Mouse (Mus musculus) neural tube, embryonic 11.5 days (tissue): ENCODE measurements around the gene Pip5k1c. TPM values are rescaled to one million over a fixed set of nuclear protein-coding genes. Genes with fewer than 3 reads are reported as not detected.

Experiments used
- ATAC-seq: fragments of 200-750 bp; cut with Nextera tagmentation; 2 replicates; pipeline ENCODE4 v1.8.0; 2017; ENCODE audit warnings: moderate number of reproducible peaks, mild to moderate bottlenecking, moderate TSS enrichment, moderate library complexity; ENCODE audit not compliant: insufficient read depth, low FRiP score, low TSS enrichment
- DNase-seq: peaks from one replicate; pipeline ENCODE4 v3.0.0-alpha.2; 2015; ENCODE audit warnings: low spot score
- H3K27ac ChIP-seq: fragments of 300-500 bp; sonication (generic); 2 replicates; pipeline ENCODE4 v1.5.1; 2014; ENCODE audit warnings: low read depth, mild to moderate bottlenecking, low read length
- H3K27me3 ChIP-seq: fragments of 300-500 bp; sonication (generic); 2 replicates; pipeline ENCODE4 v1.6.1; 2014; ENCODE audit warnings: mild to moderate bottlenecking, low read length, mixed read lengths; ENCODE audit not compliant: control insufficient read depth, insufficient read depth
- H3K36me3 ChIP-seq: fragments of 300-500 bp; sonication (generic); 2 replicates; pipeline ENCODE4 v1.6.1; 2014; ENCODE audit warnings: mild to moderate bottlenecking, low read length, moderate library complexity, mixed read lengths; ENCODE audit not compliant: control insufficient read depth, insufficient read depth
- H3K4me1 ChIP-seq: fragments of 300-500 bp; sonication (generic); 2 replicates; pipeline ENCODE4 v1.6.1; 2014; ENCODE audit warnings: low read length, mixed read lengths; ENCODE audit not compliant: control insufficient read depth, insufficient read depth
- H3K4me2 ChIP-seq: fragments of 300-500 bp; sonication (generic); 2 replicates; pipeline ENCODE4 v1.6.1; 2014; ENCODE audit warnings: low read depth, mild to moderate bottlenecking, moderate library complexity
- H3K4me3 ChIP-seq: fragments of 300-500 bp; sonication (generic); 2 replicates; pipeline ENCODE4 v1.5.1; 2014; ENCODE audit warnings: low read depth, low read length
- H3K9ac ChIP-seq: fragments of 300-500 bp; sonication (generic); 2 replicates; pipeline ENCODE4 v1.6.1; 2014; ENCODE audit warnings: mild to moderate bottlenecking, low read length
- H3K9me3 ChIP-seq: fragments of 300-500 bp; sonication (generic); 2 replicates; pipeline ENCODE4 v1.6.1; 2016; ENCODE audit warnings: low read length; ENCODE audit not compliant: control insufficient read depth
- WGBS: fragments of 180-500 bp; shearing (Covaris S2); extraction: QIAGEN DNeasy Blood & Tissue Kit; methylation state at CpG from one replicate; pipeline ENCODE4 v1.1.7; 2014; 5-methylcytosine and 5-hydroxymethylcytosine counted together
- polyA plus RNA-seq: library from polyadenylated mRNA; unstranded; fragments of >200 nt; fragmentation: Nextera tagmentation; extraction: Ambion mirVana; gene quantifications from 2 replicates; pipeline ENCODE4 v1.2.1, GENCODE M21; 2014

The Pip5k1c gene
- polyA plus RNA-seq, 1 experiment from 2014 or later = 64.6 TPM

DNA sequence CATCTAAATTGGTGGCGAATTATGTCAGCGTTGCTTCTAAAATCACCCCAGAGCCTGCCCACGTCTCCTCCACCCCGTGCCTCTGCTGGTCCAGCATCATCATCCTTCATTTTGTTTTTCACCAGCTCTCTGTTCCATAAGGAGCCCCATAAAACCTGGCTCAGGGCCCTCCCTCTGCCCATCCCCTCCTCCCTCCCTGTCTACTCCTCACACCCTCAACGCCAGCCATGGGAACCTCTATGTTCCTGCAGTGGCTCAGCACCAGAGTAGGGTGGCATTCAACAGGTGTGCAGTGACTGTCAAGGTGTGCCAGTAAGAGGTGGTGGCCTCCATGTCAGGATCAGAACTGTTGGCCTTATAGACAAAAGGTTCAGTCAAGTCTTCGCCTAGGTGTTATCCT, 2.4 kb downstream of the Pip5k1c start:
- Histone ChIP-seq H3K9ac (no peak overlapping the region), H3K4me3 (no peak overlapping the region), H3K27ac (no peak overlapping the region), H3K4me1 (peaks cover 12% of the 10 kb centered on the region), H3K36me3 (no peaks in the 10 kb centered on the region), H3K4me2 (no peak overlapping the region), H3K27me3 (peaks cover 12% of the 10 kb centered on the region), H3K9me3 (no peaks in the 10 kb centered on the region)
- WGBS = 91% methylated on average over 6 of the region's 6 CpGs
- ATAC-seq (no peak), DNase-seq (no peak)

DNA sequence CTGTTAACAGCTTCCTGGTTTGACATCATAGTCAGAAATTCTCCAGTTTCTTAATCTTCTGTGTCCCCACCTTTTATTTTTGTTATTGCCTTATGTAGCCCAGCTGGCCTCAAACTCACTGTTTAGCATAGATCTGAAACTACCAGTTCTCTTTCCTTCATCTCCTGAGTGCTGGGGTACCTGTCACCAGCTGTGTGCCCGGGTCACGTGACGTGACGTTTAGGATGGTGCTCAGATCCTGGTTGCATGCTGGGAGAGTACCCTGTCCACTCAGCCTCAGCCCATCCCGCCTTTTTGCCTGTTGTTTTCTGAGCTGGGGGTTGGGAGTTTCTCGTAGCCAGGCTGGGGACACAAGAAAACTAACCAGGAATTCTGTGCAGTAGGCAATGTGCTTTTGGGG, 4.5 kb downstream of the Pip5k1c start:
- no peaks in the 10 kb centered on the region for H3K27me3 ChIP-seq
- no peaks in the 10 kb centered on the region for H3K9me3 ChIP-seq
- 74% methylated on average over 6 of the region's 6 CpGs for WGBS
- no peak overlapping the region for H3K9ac ChIP-seq
- ATAC-seq (no peak), DNase-seq (no peak)
- H3K4me1 ChIP-seq = peaks cover 12% of the 10 kb centered on the region
- H3K4me2 ChIP-seq = no peak overlapping the region
- no peak overlapping the region for H3K27ac ChIP-seq
- no peaks in the 10 kb centered on the region for H3K36me3 ChIP-seq
- H3K4me3 ChIP-seq = no peak overlapping the region

GRCm38 (mm10) chr10:81297845-81298244, 5.1 kb downstream of the Pip5k1c start:
- ATAC-seq = no peak
- peaks cover 12% of the 10 kb centered on the region for H3K4me1 ChIP-seq
- no peaks in the 10 kb centered on the region for H3K9me3 ChIP-seq
- no peaks in the 10 kb centered on the region for H3K36me3 ChIP-seq
- WGBS = 66% methylated on average over 10 of the region's 10 CpGs
- H3K27me3 ChIP-seq = no peaks in the 10 kb centered on the region
- H3K9ac ChIP-seq = no peak overlapping the region
- no peak overlapping the region for H3K27ac ChIP-seq
- no peak overlapping the region for H3K4me2 ChIP-seq
- no peak for DNase-seq
- H3K4me3 ChIP-seq = no peak overlapping the region

DNA sequence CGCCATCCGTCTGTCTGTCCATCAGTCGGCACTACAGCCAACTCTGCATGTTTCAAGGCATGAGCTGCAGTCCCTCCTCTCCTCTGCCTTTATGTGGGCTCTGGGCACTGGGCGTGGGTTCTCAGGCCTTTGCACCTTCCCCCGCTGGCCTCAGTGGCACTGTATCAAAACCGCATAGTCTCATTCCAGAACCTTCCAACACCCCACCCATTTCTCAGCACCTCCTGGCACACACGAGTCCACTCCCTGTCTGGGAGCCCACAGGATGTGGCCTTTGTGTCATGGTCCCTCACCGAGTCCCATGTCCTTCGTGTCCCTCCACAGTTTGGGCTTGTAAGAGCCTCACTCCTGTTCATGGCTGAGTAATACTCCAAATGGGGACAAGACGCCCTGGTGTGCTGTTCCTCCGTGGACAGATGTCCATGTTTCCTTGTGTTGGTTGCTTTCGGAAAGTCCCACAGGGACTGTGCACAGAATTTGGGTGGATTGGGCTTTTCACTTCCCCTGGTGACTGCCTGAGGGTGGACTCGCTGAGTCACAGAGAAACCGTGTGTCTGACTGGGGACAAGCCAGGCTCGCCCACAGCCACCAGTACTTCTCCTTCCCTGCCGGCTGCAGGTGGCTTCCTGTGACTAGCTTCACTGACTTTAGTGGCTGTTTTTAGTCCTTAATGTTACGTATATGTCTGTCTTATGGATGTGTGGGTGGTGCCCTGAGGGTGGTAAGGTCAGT, 5.8 kb downstream of the Pip5k1c start:
- DNase-seq (no peak), ATAC-seq (no peak)
- no peaks in the 10 kb centered on the region for H3K9me3 ChIP-seq
- peaks cover 10% of the 10 kb centered on the region for H3K4me1 ChIP-seq
- no peaks in the 10 kb centered on the region for H3K36me3 ChIP-seq
- no peak overlapping the region for H3K4me2 ChIP-seq
- no peak overlapping the region for H3K4me3 ChIP-seq
- no peak overlapping the region for H3K27ac ChIP-seq
- H3K9ac ChIP-seq = no peak overlapping the region
- WGBS = 93% methylated on average over 17 of the region's 17 CpGs
- H3K27me3 ChIP-seq = no peaks in the 10 kb centered on the region

- no peak overlapping the region for H3K4me2 ChIP-seq
- no peaks in the 10 kb centered on the region for H3K9me3 ChIP-seq
- 89% methylated on average over 14 of the region's 14 CpGs for WGBS
- no peak for ATAC-seq
- H3K36me3 ChIP-seq = no peaks in the 10 kb centered on the region
- no peak overlapping the region for H3K4me3 ChIP-seq
- H3K9ac ChIP-seq = no peak overlapping the region
- DNase-seq = no peak
- H3K27me3 ChIP-seq = no peaks in the 10 kb centered on the region
- no peaks in the 10 kb centered on the region; the same call in 1 of the 2 replicates for H3K4me1 ChIP-seq
- H3K27ac ChIP-seq = no peak overlapping the region
Measured at GRCm38 (mm10) chr10:81299585-81300351, 7.0 kb downstream of the Pip5k1c start.

DNA sequence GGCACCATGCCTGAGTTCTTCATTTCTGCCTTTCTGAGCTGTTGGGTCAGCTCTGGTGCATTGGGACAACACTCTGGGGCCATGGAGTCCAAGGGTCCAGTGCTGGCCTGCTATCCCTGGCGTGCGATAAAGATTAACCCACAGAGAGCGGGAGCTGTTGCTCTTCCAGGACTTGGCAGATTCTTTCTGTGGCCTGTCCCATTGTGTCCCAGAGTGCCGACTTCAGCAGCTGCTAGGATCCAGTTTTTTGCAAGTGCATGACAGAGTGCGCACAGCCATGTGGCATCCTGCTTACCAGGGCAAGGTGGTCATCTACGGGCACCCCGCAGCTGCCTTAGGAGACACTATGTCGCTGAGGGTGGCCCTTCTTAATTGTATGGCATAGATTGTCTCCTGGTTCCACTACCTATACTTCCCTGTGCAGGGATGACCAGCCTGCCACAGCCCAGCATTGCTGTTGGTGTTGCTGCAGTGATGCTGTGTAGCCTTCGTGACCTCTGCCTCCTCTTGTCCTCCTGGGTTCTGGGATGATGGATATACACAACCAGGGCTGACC, 7.7 kb downstream of the Pip5k1c start:
- Histone ChIP-seq H3K36me3 (no peaks in the 10 kb centered on the region), H3K27ac (no peak overlapping the region), H3K4me2 (no peak overlapping the region), H3K9ac (no peak overlapping the region), H3K9me3 (no peaks in the 10 kb centered on the region), H3K4me1 (no peaks in the 10 kb centered on the region; the same call in 1 of the 2 replicates), H3K27me3 (no peaks in the 10 kb centered on the region), H3K4me3 (no peak overlapping the region)
- WGBS = 89% methylated on average over 9 of the region's 9 CpGs
- DNase-seq (no peak), ATAC-seq (no peak)

DNA sequence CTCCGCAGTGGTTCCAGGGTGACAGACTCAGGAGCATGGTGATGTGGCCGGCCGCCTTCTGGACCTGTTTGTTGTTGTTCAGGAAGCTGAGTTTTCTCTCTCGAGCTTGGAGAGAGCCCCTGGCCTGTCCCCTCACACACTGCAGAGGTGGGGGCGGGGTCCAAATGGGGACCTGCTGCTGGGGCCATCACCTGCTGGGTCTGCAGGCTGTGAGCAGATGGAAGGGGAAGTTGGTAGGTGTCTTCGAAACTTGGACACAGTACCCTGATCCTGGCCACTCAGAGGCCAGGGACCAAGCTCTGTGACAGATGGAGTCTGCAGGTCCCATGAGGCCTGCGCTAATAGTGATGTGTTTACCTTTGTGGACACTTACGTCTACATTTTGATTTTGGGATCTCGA, 8.6 kb downstream of the Pip5k1c start:
- Histone ChIP-seq H3K4me3 (no peak overlapping the region), H3K27me3 (no peaks in the 10 kb centered on the region), H3K4me2 (no peak overlapping the region), H3K27ac (no peak overlapping the region), H3K9me3 (no peaks in the 10 kb centered on the region), H3K9ac (no peak overlapping the region), H3K4me1 (no peaks in the 10 kb centered on the region; the same call in 1 of the 2 replicates), H3K36me3 (no peaks in the 10 kb centered on the region; the same call in 1 of the 2 replicates)
- WGBS = 83% methylated on average over 9 of the region's 9 CpGs
- ATAC-seq = no peak
- no peak for DNase-seq

DNA sequence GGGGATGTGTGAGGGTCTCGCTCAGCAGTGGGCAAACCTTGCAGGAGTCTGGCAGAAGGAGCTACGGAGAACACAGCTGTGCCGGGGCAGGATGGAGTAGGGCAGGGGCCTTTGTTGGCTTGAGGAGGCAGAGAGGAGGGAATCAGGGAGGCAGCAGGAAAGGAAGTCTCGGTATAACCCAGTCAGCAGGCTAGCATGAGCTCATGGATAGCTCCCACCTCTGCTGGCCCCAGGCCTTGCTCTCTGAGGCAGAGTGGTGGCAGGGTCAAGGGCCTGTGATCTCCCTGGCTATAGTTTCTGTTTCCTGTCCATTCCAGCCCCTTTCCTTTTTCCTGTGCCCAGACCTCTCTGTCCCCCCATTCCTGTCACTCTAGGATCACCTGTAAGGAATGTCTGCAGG, 9.5 kb downstream of the Pip5k1c start:
- no peaks in the 10 kb centered on the region for H3K27me3 ChIP-seq
- 75% methylated on average over 4 of the region's 4 CpGs for WGBS
- peak overlapping the region; percentile 14; the same call in 1 of the 2 replicates for H3K4me2 ChIP-seq
- H3K27ac ChIP-seq = no peak overlapping the region
- no peak for DNase-seq
- no peak overlapping the region for H3K9ac ChIP-seq
- no peak for ATAC-seq
- H3K9me3 ChIP-seq = no peaks in the 10 kb centered on the region
- peak overlapping the region; percentile 0; the same call in 1 of the 2 replicates for H3K4me3 ChIP-seq
- H3K36me3 ChIP-seq = peaks cover 8% of the 10 kb centered on the region
- H3K4me1 ChIP-seq = no peaks in the 10 kb centered on the region; the same call in 1 of the 2 replicates
